Mouse (Mus musculus): ENCODE measurements around the gene Tnn.
A peak's percentile ranks its signal among the peaks of the same experiment; 100 is the strongest.

The Tnn gene

DNA sequence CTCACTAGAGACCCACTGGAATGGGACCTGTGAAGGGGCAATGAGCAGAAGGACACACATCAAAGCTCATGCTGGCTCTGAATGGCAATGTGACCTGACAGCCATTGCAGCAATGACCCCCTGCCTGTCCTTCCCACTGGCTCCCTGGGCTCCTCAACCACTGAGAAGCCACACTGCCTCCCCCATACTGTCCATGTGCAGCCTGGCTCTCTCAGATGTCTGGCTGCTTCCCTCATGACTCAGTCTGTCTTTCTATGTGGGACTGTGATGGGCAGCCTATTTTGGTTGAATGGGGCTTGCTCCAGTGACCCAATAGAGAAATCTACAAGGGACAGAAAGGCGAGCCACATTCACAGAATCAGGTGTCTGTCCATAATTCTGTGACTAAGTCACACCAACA, 70.7 kb downstream of the Tnn start:
- no peak for DNase-seq (ENCODE audit: low read depth, low spot score)

DNA sequence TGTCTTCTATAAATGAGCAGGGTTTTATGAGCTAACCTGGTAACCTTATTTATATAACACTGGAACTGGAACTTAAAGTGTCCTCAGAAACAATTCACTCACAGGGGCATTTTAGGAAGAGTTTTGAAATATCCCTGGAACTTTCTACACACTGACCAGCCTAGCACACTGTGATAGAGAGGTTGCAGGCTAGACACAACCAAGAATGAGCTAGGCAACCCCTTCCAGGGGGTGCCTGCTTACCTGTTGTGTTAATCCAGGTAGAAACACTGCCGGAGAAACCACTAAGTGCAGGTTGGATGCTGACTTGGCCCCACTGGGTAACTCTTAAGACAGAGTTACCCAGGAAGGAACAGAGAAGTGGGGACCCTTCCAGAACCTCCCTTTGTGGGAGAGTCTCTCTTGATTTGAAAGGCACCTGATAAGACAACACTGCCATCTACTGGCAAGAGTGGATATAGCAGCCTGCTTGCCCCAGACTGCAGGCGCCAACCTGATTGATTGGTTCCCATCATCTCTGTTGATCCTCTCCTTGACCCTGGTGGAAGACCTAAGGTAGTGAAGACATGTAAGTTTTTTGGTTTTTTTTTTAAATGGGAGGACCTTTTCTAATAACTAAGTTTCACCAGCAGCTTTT, 72.5 kb downstream of the Tnn start:
- DNase-seq (ENCODE audit: low read depth, low spot score) = peak; percentile 54

GRCm38 (mm10) chr1:160078882-160079661, 74.3 kb downstream of the Tnn start:
- no peak for DNase-seq (ENCODE audit: low read depth, low spot score)

GRCm38 (mm10) chr1:160064547-160065144, 88.7 kb downstream of the Tnn start:
- no peak for DNase-seq (ENCODE audit: low read depth, low spot score)

DNA sequence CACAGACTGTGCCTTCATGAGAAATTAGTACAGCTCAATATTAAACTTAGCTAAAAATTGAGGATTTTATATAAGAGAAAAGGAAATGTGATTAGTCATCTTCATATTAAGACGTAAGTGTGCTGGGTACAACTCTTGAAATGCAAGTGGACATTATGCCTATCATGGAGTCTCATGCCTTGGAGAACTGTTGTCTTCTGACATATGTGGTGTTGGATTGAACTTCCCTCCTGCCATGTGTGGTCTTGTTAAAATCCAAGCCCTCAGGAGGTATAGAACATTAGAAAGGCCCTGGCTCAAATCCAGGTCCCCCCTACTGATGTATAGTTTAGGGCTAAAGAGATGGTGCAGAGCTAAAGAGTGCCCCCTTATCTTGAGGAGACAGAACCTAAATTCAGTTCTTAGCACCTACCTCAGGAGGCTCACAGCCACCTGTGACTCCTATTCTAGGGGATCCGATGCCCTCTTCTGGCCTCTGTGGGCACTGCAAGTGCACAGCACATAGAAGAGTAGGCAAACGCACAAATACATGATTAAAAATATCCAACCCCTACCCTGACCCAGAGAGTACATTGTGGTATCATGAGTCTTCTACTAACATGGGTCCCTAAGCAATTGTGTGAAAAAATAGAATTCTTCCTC, 91.5 kb downstream of the Tnn start:
- peak; percentile 52 for DNase-seq (ENCODE audit: low read depth, low spot score)

DNA sequence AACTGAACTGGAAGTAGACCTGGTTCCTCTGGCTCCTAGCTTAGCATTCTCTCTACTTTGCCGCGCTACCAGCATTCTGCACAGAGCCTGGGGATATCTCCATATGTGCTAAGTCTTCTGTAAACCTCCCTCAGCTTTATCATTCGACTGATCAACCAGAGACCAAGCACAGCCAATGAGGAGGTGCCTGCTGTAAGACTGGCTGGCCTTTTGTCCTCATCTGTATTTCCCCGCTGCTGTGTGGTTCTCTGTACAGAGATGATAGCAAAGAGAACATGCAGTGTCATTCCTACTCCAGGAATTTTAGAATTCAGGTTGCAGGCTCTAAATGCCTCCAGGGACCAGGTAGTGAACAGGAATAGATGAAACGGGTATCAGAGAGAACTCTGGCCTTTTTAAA, 92.1 kb downstream of the Tnn start:
- no peak for DNase-seq (ENCODE audit: low read depth, low spot score)

GRCm38 (mm10) chr1:160060542-160060941, 92.8 kb downstream of the Tnn start:
- DNase-seq (ENCODE audit: low read depth, low spot score) = no peak

DNA sequence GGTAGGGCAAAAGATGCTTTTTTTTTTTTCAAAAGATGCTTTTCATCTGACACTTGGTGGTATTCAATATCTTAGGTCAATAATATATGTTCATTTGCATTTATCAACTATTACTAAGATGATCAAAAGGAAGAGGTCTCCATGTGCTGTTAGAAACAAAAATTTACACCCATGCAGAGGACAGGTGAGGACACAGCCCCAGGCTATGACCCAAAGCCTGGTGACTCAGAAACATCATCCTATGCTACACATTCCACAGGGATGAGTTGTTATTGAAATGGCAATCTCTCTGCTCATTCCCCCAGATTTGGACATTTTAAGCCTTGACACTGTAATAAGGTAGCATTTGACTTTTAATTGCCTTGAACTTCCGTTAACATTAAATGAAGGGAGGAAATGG, 93.5 kb downstream of the Tnn start:
- DNase-seq (ENCODE audit: low read depth, low spot score) = no peak

GRCm38 (mm10) chr1:160057657-160058056, 95.7 kb downstream of the Tnn start:
- DNase-seq (ENCODE audit: low read depth, low spot score) = no peak

- no peak for DNase-seq (ENCODE audit: low read depth, low spot score)
Observed at GRCm38 (mm10) chr1:160054366-160055078, 98.9 kb downstream of the Tnn start.

GRCm38 (mm10) chr1:160053510-160054305, 99.7 kb downstream of the Tnn start:
- no peak for DNase-seq (ENCODE audit: low read depth, low spot score)

GRCm38 (mm10) chr1:160052556-160053315, 100.6 kb downstream of the Tnn start:
- DNase-seq (ENCODE audit: low read depth, low spot score) = peak; percentile 40

- no peak for DNase-seq (ENCODE audit: low read depth, low spot score)
Observed at GRCm38 (mm10) chr1:160050898-160051297, 102.5 kb downstream of the Tnn start.

GRCm38 (mm10) chr1:160049131-160049880, 104.1 kb downstream of the Tnn start:
- no peak for DNase-seq (ENCODE audit: low read depth, low spot score)

DNA sequence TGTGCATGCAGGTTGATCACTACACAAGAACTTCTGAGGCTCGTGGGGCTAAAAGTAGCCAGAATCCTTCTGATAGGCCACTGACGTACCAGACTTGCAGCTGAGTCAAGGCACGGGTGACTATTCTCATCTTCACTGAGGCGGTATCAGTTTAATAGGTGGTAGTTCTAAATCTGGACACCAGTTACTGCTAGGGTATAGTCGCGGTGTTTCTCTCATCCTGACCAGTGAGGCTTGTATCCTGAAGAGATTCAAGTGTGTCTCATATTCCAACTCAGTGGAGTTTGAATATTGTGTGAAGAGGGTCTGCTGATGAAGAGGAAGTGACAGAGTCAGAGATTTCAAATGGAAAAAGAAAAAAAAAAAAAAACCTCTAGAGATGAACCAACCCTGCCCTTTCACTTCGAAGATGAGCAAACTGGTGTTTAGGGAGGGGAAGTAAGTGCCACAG, 105.9 kb downstream of the Tnn start:
- DNase-seq (ENCODE audit: low read depth, low spot score) = peak; percentile 51

GRCm38 (mm10) chr1:160046786-160047185, 106.6 kb downstream of the Tnn start:
- DNase-seq (ENCODE audit: low read depth, low spot score) = no peak

GRCm38 (mm10) chr1:160045971-160046370, 107.4 kb downstream of the Tnn start:
- DNase-seq (ENCODE audit: low read depth, low spot score) = no peak

- no peak for DNase-seq (ENCODE audit: low read depth, low spot score)
Observed at GRCm38 (mm10) chr1:160045056-160045715, 108.2 kb downstream of the Tnn start.
